Mouse (Mus musculus): Measurements from ENCODE around the gene Gpr152. TPM values are rescaled to one million over a fixed set of nuclear protein-coding genes. Genes with fewer than 3 reads are reported as not detected.
A peak's percentile ranks its signal among the peaks of the same experiment; 100 is the strongest.
"Not testable (repeated sequence)": the region's sequence is repeated elsewhere in the genome, so short reads cannot be mapped to it uniquely, and the experiment has no call there.

Gene Gpr152
- polyA plus RNA-seq, 1 experiment from 2014 or later, result not detected

DNA sequence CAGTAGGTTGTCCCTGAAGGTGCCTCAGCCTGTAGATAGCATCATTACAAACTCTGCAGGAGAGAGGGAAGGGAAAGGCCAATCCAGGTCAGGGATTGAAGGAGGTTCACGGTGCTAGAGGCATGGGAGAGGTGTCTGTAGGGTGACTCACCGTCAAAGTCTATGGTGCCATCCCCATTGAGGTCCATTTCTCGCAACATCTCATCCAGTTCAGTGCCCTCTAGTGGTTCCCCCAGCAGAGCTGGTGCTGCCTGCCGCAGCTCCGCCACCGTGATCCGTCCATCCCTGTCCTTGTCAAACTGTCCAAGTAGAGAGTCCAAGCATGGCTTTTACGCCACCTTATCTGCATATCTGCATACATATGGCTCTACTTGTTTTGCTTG, 3.6 kb upstream of the Gpr152 start:
- not testable (repeated sequence) for H3K9me3 ChIP-seq (ENCODE audit: control insufficient read depth, low read length); H3K27ac ChIP-seq (replicated peaks); H3K9ac ChIP-seq (ENCODE audit: low read length); H3K4me1 ChIP-seq (replicated peaks; ENCODE audit: control insufficient read depth, insufficient read depth); H3K4me3 ChIP-seq (ENCODE audit: low read depth, low read length); H3K36me3 ChIP-seq (ENCODE audit: control insufficient read depth, insufficient read depth, low read length); DNase-seq (ENCODE audit: low spot score); H3K27me3 ChIP-seq (ENCODE audit: control insufficient read depth, insufficient read depth, low read length); H3K4me2 ChIP-seq (replicated peaks; ENCODE audit: low read depth)
- TF ChIP-seq CTCF (IDR thresholded peaks at IDR 0.05; ENCODE audit: low read depth), result peak; percentile 61
- ATAC-seq (ENCODE audit: low FRiP score, low TSS enrichment), result peak; percentile 53
- WGBS, result 10% methylated on average over 7 of the region's 8 CpGs

- WGBS, result 80% methylated on average over 5 of the region's 5 CpGs
- TF ChIP-seq CTCF (IDR thresholded peaks at IDR 0.05; ENCODE audit: low read depth) (peak; percentile 31), EP300 (optimal IDR thresholded peaks at IDR 0.05) (no peak)
These were observed 3.1 kb upstream of the Gpr152 start for GRCm38 (mm10) chr19:4136463-4136862.

GRCm38 (mm10) chr19:4137913-4138312, 1.7 kb upstream of the Gpr152 start:
- DNase-seq (ENCODE audit: low spot score) (no peak), ATAC-seq (ENCODE audit: low FRiP score, low TSS enrichment) (no peak)
- no peaks in the 10 kb centered on the region for H3K9me3 ChIP-seq (ENCODE audit: control insufficient read depth, low read length)
- WGBS, result 76% methylated on average over 5 of the region's 5 CpGs
- H3K27ac ChIP-seq (replicated peaks), result no peak overlapping the region
- no peak overlapping the region for H3K9ac ChIP-seq (ENCODE audit: low read length)
- H3K4me1 ChIP-seq (replicated peaks; ENCODE audit: control insufficient read depth, insufficient read depth), result no peaks in the 10 kb centered on the region
- no peaks in the 10 kb centered on the region for H3K27me3 ChIP-seq (ENCODE audit: control insufficient read depth, insufficient read depth, low read length)
- no peak overlapping the region for H3K4me3 ChIP-seq (ENCODE audit: low read depth, low read length)
- TF ChIP-seq EP300 (optimal IDR thresholded peaks at IDR 0.05), result no peak
- no peak for TF ChIP-seq CTCF (IDR thresholded peaks at IDR 0.05; ENCODE audit: low read depth)
- no peaks in the 10 kb centered on the region for H3K36me3 ChIP-seq (ENCODE audit: control insufficient read depth, insufficient read depth, low read length)
- no peak overlapping the region for H3K4me2 ChIP-seq (replicated peaks; ENCODE audit: low read depth)

More at GRCm38 (mm10) chr19:4136463-4136862, 3.1 kb upstream of the Gpr152 start:
- ATAC-seq (ENCODE audit: low FRiP score, low TSS enrichment), result no peak
- H3K36me3 ChIP-seq (ENCODE audit: control insufficient read depth, insufficient read depth, low read length), result peaks cover 6% of the 10 kb centered on the region
- H3K27me3 ChIP-seq (ENCODE audit: control insufficient read depth, insufficient read depth, low read length), result no peaks in the 10 kb centered on the region
- DNase-seq (ENCODE audit: low spot score), result no peak
- H3K9me3 ChIP-seq (ENCODE audit: control insufficient read depth, low read length), result no peaks in the 10 kb centered on the region
- H3K4me2 ChIP-seq (replicated peaks; ENCODE audit: low read depth), result no peak overlapping the region
- H3K4me1 ChIP-seq (replicated peaks; ENCODE audit: control insufficient read depth, insufficient read depth), result no peaks in the 10 kb centered on the region
- no peak overlapping the region for H3K4me3 ChIP-seq (ENCODE audit: low read depth, low read length)
- no peak overlapping the region for H3K27ac ChIP-seq (replicated peaks)
- no peak overlapping the region for H3K9ac ChIP-seq (ENCODE audit: low read length)

- no peak overlapping the region for H3K27ac ChIP-seq (replicated peaks)
- ATAC-seq (ENCODE audit: low FRiP score, low TSS enrichment) (no peak), DNase-seq (ENCODE audit: low spot score) (no peak)
- H3K9ac ChIP-seq (ENCODE audit: low read length), result no peak overlapping the region
- no peaks in the 10 kb centered on the region for H3K36me3 ChIP-seq (ENCODE audit: control insufficient read depth, insufficient read depth, low read length)
- 59% methylated on average over 6 of the region's 6 CpGs for WGBS
- no peaks in the 10 kb centered on the region for H3K4me1 ChIP-seq (replicated peaks; ENCODE audit: control insufficient read depth, insufficient read depth)
- H3K9me3 ChIP-seq (ENCODE audit: control insufficient read depth, low read length), result no peaks in the 10 kb centered on the region
- no peak overlapping the region for H3K4me2 ChIP-seq (replicated peaks; ENCODE audit: low read depth)
- TF ChIP-seq EP300 (optimal IDR thresholded peaks at IDR 0.05), result no peak
- no peak for TF ChIP-seq CTCF (IDR thresholded peaks at IDR 0.05; ENCODE audit: low read depth)
- no peaks in the 10 kb centered on the region for H3K27me3 ChIP-seq (ENCODE audit: control insufficient read depth, insufficient read depth, low read length)
- no peak overlapping the region for H3K4me3 ChIP-seq (ENCODE audit: low read depth, low read length)
These were observed 560 bp downstream of the Gpr152 start for GRCm38 (mm10) chr19:4140147-4140546.

- no peaks in the 10 kb centered on the region for H3K36me3 ChIP-seq (ENCODE audit: control insufficient read depth, insufficient read depth, low read length)
- H3K9ac ChIP-seq (ENCODE audit: low read length), result no peak overlapping the region
- no peaks in the 10 kb centered on the region for H3K27me3 ChIP-seq (ENCODE audit: control insufficient read depth, insufficient read depth, low read length)
- H3K4me3 ChIP-seq (ENCODE audit: low read depth, low read length), result no peak overlapping the region
- H3K4me1 ChIP-seq (replicated peaks; ENCODE audit: control insufficient read depth, insufficient read depth), result no peaks in the 10 kb centered on the region
- no peak for DNase-seq (ENCODE audit: low spot score)
- TF ChIP-seq EP300 (optimal IDR thresholded peaks at IDR 0.05) (no peak), CTCF (IDR thresholded peaks at IDR 0.05; ENCODE audit: low read depth) (no peak)
- no peak overlapping the region for H3K4me2 ChIP-seq (replicated peaks; ENCODE audit: low read depth)
- no peak for ATAC-seq (ENCODE audit: low FRiP score, low TSS enrichment)
- H3K9me3 ChIP-seq (ENCODE audit: control insufficient read depth, low read length), result no peaks in the 10 kb centered on the region
- WGBS, result 86% methylated on average over 18 of the region's 18 CpGs
- H3K27ac ChIP-seq (replicated peaks), result no peak overlapping the region
These were observed 3.0 kb downstream of the Gpr152 start for GRCm38 (mm10) chr19:4142416-4143173.

DNA sequence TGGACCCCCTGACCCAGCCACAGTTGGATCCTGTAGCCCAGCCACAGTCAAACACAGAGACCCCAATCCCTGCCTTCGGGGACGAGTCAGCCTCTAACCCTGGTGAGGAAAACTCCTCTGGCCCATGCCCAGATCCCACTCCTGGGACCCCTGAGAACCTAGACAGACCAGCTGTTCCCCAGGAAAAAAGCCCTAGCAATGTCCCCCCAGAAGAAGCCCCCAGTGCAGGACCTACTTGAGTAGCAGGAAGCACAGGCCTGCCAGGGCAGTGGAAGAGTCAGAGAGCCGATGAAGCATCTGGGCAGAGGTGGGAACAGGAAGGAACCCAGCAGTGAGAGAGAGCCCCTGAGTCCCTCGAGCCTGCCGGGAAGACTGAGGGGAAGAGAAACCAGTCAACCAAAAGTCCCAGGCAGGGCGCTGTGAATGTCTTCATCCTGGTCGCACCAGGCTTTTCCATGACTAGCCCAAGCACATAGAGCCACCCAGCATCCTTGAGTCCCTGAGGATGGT, 4.2 kb downstream of the Gpr152 start, which contains the start of gene Cabp4:
TSS of gene Cabp4 (minus strand) at position 275 of the 510 bp plus-strand sequence.
- H3K27me3 ChIP-seq (ENCODE audit: control insufficient read depth, insufficient read depth, low read length), result no peaks in the 10 kb centered on the region
- no peak within 1 kb of the TSS for H3K27ac ChIP-seq (replicated peaks)
- H3K9ac ChIP-seq (ENCODE audit: low read length), result no peak within 1 kb of the TSS
- no peak for TF ChIP-seq CTCF (IDR thresholded peaks at IDR 0.05; ENCODE audit: low read depth)
- TF ChIP-seq EP300 (optimal IDR thresholded peaks at IDR 0.05), result no peak
- ATAC-seq (ENCODE audit: low FRiP score, low TSS enrichment), result no peak
- H3K9me3 ChIP-seq (ENCODE audit: control insufficient read depth, low read length), result no peaks in the 10 kb centered on the region
- H3K4me3 ChIP-seq (ENCODE audit: low read depth, low read length), result no peak within 1 kb of the TSS
- H3K36me3 ChIP-seq (ENCODE audit: control insufficient read depth, insufficient read depth, low read length), result no peaks in the 10 kb centered on the region
- H3K4me1 ChIP-seq (replicated peaks; ENCODE audit: control insufficient read depth, insufficient read depth), result no peaks in the 10 kb centered on the region
- 80% methylated on average over 7 of the region's 7 CpGs for WGBS
- DNase-seq (ENCODE audit: low spot score), result no peak
- no peak within 1 kb of the TSS for H3K4me2 ChIP-seq (replicated peaks; ENCODE audit: low read depth)
